Mouse (Mus musculus): ENCODE results near the gene Syt5. TPM values are rescaled to one million over a fixed set of nuclear protein-coding genes. Genes with fewer than 3 reads are reported as not detected.
A peak's percentile ranks its signal among the peaks of the same experiment; 100 is the strongest.

Gene Syt5
- polyA plus RNA-seq, 1 experiment from 2014 or later = 7.7 TPM

DNA sequence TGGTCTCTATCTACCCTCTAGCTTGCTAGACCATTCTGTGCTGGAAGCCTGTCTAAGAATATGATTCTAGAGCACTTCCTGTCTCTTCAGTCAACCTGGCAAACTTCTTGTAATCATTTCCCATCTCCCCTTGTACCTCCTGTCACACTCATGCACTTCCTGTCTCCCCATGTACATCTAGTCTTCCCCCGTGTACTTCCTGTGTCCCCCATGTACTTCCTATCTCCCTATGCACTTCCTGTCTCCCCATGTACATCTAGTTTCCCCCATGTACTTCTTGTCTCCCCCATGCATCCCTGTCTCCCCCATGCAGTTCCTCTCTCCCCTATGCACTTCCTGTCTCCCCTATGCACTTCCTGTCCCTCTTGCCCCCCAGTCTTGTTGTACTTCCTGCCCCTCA is 28.9 kb downstream of the Syt5 start:
- no peak overlapping the region for H3K9ac ChIP-seq
- H3K27me3 ChIP-seq (replicated peaks) = peaks cover 4% of the 10 kb centered on the region
- H3K36me3 ChIP-seq = no peaks in the 10 kb centered on the region
- no peak for ATAC-seq
- no peak overlapping the region for H3K4me2 ChIP-seq (replicated peaks)
- peaks cover 12% of the 10 kb centered on the region; the same call in 1 of the 2 replicates for H3K4me1 ChIP-seq (replicated peaks)
- 58% methylated on average over 1 of the region's 1 CpGs for WGBS
- no peak overlapping the region for H3K4me3 ChIP-seq (replicated peaks)
- no peak overlapping the region for H3K27ac ChIP-seq
- H3K9me3 ChIP-seq = no peaks in the 10 kb centered on the region

DNA sequence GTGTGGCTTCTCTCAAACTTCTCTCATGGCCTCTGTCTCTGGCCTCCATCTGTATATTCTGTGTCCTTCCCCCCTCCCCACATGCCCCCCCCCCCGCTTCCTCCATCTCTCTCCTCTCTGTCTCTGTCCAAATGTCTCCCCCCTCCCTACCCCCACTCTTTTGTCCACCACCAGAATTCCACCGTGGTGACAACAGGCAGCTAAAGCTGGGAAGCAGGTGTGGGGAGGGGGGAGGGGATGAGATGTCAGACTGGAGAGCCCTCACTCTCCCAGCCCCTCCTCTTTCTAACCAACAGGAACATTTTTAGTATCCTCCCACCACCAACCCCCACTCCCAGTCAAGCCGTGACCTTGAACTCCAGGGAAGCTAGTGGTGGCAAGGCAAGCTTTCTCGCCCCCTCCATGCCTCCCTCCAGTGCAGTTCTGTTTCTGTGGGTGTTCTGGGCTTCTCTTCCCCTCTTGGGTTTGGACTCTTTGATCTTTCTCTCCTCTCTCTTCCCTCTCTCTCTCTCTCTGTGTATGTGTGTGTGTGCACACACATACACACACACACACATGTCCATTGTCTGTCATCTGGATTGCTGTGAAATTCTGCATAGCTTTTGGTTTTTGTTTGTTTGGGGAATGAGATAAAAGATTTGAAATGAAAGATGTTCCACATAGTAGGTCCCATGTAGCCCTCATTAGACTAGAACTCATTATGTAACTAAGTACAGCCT is 30.9 kb downstream of the Syt5 start, which contains the start of gene Tnnt1:
TSS of gene Tnnt1 (minus strand) at position 51 of the 719 bp plus-strand sequence.
- Histone ChIP-seq H3K36me3 (no peaks in the 10 kb centered on the region), H3K9ac (no peak within 1 kb of the TSS), H3K27ac (no peak within 1 kb of the TSS), H3K4me1 (replicated peaks) (peaks cover 12% of the 10 kb centered on the region; the same call in 1 of the 2 replicates), H3K9me3 (no peaks in the 10 kb centered on the region), H3K4me2 (replicated peaks) (no peak within 1 kb of the TSS), H3K4me3 (replicated peaks) (no peak within 1 kb of the TSS), H3K27me3 (replicated peaks) (peaks cover 1% of the 10 kb centered on the region)
- 17% methylated on average over 4 of the region's 4 CpGs for WGBS
- ATAC-seq = no peak

- H3K9ac ChIP-seq = no peak overlapping the region
- no peaks in the 10 kb centered on the region for H3K9me3 ChIP-seq
- H3K36me3 ChIP-seq = no peaks in the 10 kb centered on the region
- peaks cover 12% of the 10 kb centered on the region; the same call in 1 of the 2 replicates for H3K4me1 ChIP-seq (replicated peaks)
- H3K4me3 ChIP-seq (replicated peaks) = no peak overlapping the region
- no peaks in the 10 kb centered on the region for H3K27me3 ChIP-seq (replicated peaks)
- H3K4me2 ChIP-seq (replicated peaks) = no peak overlapping the region
- WGBS = 43% methylated on average over 6 of the region's 6 CpGs
- no peak for ATAC-seq
- no peak overlapping the region for H3K27ac ChIP-seq
Measured at GRCm38 (mm10) chr7:4515853-4516252, 31.5 kb downstream of the Syt5 start.

- Histone ChIP-seq H3K4me3 (replicated peaks) (no peak overlapping the region), H3K9ac (no peak overlapping the region), H3K9me3 (no peaks in the 10 kb centered on the region), H3K27me3 (replicated peaks) (no peaks in the 10 kb centered on the region), H3K27ac (peak overlapping the region; percentile 41; the same call in 1 of the 2 replicates), H3K4me1 (replicated peaks) (peaks cover 20% of the 10 kb centered on the region), H3K4me2 (replicated peaks) (0 out of 2 replicates have a peak overlapping the region, but pooled peaks have one; percentile 5), H3K36me3 (no peaks in the 10 kb centered on the region)
- 56% methylated on average over 6 of the region's 6 CpGs for WGBS
- no peak for ATAC-seq
Measured at GRCm38 (mm10) chr7:4513829-4514712, 33.3 kb downstream of the Syt5 start.

GRCm38 (mm10) chr7:4513236-4513635 is 34.1 kb downstream of the Syt5 start:
- WGBS = 24% methylated on average over 13 of the region's 13 CpGs
- H3K4me2 ChIP-seq (replicated peaks) = 0 out of 2 replicates have a peak overlapping the region, but pooled peaks have one; percentile 5
- no peaks in the 10 kb centered on the region for H3K36me3 ChIP-seq
- no peak overlapping the region for H3K27ac ChIP-seq
- H3K9ac ChIP-seq = no peak overlapping the region
- no peaks in the 10 kb centered on the region for H3K9me3 ChIP-seq
- no peak for ATAC-seq
- H3K4me3 ChIP-seq (replicated peaks) = no peak overlapping the region
- peaks cover 20% of the 10 kb centered on the region for H3K4me1 ChIP-seq (replicated peaks)
- no peaks in the 10 kb centered on the region for H3K27me3 ChIP-seq (replicated peaks)

DNA sequence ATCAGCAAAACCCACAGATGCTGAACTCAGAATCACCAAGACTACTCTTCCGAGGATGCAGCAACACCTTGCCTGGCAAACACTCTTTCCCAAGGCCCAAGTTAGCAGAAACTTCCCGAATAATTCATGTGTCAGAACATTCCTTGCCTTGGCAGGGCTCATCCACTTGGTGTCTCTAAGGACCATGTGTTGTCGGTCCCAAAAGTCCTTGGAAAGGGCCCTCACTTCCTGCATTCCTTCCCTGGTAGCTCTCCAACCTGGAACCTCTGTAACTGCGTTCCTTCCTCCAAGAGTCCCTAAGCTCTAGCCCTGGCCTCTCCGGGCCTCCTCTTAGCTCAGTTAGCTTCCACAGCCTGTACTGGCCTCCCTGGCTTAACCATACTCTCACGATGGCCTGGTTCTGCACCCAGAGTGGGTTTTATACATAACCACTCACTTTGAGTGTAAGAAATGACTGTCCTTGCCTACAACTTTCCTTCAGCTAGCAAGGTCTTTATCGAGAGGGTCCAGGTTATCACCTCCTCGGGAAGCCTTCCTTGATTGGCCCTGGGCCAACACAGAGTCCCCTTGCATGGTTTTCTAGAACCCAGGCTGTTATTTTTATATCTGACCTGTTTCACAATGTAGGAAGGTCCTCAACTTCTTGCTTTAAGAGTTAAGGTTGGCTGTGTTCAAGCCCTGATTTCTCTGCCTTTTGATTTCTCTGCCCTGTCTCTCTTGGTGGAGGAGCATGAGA is 35.7 kb downstream of the Syt5 start:
- Histone ChIP-seq H3K36me3 (no peaks in the 10 kb centered on the region), H3K4me3 (replicated peaks) (no peak overlapping the region), H3K9me3 (no peaks in the 10 kb centered on the region), H3K27ac (no peak overlapping the region), H3K4me2 (replicated peaks) (no peak overlapping the region), H3K9ac (no peak overlapping the region), H3K4me1 (replicated peaks) (peaks cover 20% of the 10 kb centered on the region), H3K27me3 (replicated peaks) (no peaks in the 10 kb centered on the region)
- 69% methylated on average over 8 of the region's 8 CpGs for WGBS
- no peak for ATAC-seq

GRCm38 (mm10) chr7:4509863-4510608 is 37.3 kb downstream of the Syt5 start:
- ATAC-seq = peak; percentile 89
- Histone ChIP-seq H3K27me3 (replicated peaks) (no peaks in the 10 kb centered on the region), H3K4me3 (replicated peaks) (no peak overlapping the region; the same call in 1 of the 2 replicates), H3K4me2 (replicated peaks) (peak overlapping the region; percentile 50), H3K9ac (no peak overlapping the region), H3K4me1 (replicated peaks) (peaks cover 16% of the 10 kb centered on the region), H3K36me3 (no peaks in the 10 kb centered on the region), H3K9me3 (no peaks in the 10 kb centered on the region), H3K27ac (no peak overlapping the region)
- WGBS = 19% methylated on average over 24 of the region's 24 CpGs

DNA sequence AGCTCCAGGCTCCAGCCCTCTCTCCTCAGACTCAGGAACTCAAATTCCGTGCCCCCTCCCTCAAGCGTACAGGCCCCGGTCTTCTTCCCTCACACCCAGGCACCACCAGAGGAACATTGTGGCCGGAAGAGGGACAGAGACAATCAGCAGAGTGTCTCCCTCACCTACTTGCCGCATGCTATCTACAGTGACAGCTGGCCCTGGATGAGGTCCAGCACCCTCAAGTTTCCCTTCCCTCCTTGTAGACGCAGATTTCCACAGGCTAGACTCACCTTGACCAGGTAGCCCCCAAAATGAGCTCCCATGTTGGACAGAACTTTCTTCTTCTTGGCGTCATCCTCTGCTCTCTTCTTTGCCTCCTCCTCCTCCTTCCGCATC is 38.6 kb downstream of the Syt5 start:
- 87% methylated on average over 8 of the region's 8 CpGs for WGBS
- Histone ChIP-seq H3K4me3 (replicated peaks) (no peak overlapping the region), H3K9me3 (no peaks in the 10 kb centered on the region), H3K27ac (no peak overlapping the region), H3K4me2 (replicated peaks) (no peak overlapping the region), H3K36me3 (no peaks in the 10 kb centered on the region), H3K9ac (no peak overlapping the region), H3K4me1 (replicated peaks) (peaks cover 9% of the 10 kb centered on the region), H3K27me3 (replicated peaks) (no peaks in the 10 kb centered on the region)
- ATAC-seq = no peak

- Histone ChIP-seq H3K9me3 (no peaks in the 10 kb centered on the region), H3K9ac (no peak overlapping the region), H3K27me3 (replicated peaks) (no peaks in the 10 kb centered on the region), H3K4me1 (replicated peaks) (peaks cover 8% of the 10 kb centered on the region; the same call in 1 of the 2 replicates), H3K4me2 (replicated peaks) (no peak overlapping the region), H3K36me3 (no peaks in the 10 kb centered on the region), H3K27ac (no peak overlapping the region), H3K4me3 (replicated peaks) (no peak overlapping the region)
- ATAC-seq = no peak
- 63% methylated on average over 31 of the region's 32 CpGs for WGBS
Measured at GRCm38 (mm10) chr7:4508062-4508738, 39.1 kb downstream of the Syt5 start.

DNA sequence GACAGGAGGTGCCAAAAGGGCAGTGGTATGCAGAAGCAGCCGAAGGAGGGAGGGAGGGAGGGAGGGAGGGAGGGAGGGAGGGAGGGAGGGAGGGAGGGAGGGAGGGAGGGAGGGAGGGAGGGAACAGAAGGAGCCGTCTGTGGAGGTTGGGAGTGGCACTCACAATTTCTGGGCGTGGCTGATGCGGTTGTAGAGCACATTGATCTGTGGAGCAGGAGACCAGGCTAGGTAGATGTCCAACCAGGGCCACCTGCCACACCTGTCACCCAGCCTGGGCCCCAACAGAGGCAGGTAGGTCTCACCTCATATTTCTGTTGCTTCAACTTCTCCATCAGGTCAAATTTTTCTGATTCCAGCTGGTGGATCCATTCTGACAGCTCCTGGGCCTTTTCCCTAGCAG is 40.1 kb downstream of the Syt5 start:
- Histone ChIP-seq H3K4me3 (replicated peaks) (no peak overlapping the region), H3K36me3 (no peaks in the 10 kb centered on the region), H3K4me2 (replicated peaks) (no peak overlapping the region), H3K27ac (no peak overlapping the region), H3K4me1 (replicated peaks) (peaks cover 12% of the 10 kb centered on the region; the same call in 1 of the 2 replicates), H3K27me3 (replicated peaks) (no peaks in the 10 kb centered on the region), H3K9ac (no peak overlapping the region), H3K9me3 (no peaks in the 10 kb centered on the region)
- 47% methylated on average over 3 of the region's 4 CpGs for WGBS
- no peak for ATAC-seq

Measured in intestine, embryonic 15.5 days (tissue).